Mouse (Mus musculus) ES-E14 (cell line): ENCODE measurements around the gene Crmp1. TPM values are rescaled to one million over a fixed set of nuclear protein-coding genes. Genes with fewer than 3 reads are reported as not detected.

ENCODE experiments used
- DNase-seq: peaks from one replicate; pipeline ENCODE4 v3.0.0-alpha.2; 2013; ENCODE audit warnings: low read depth, low spot score
- H3K27ac ChIP-seq: 2 replicates; pipeline ENCODE4 v1.5.1; 2012; ENCODE audit warnings: low read depth, mild to moderate bottlenecking, low read length, moderate library complexity, mixed read lengths; ENCODE audit not compliant: poor library complexity, insufficient read depth, severe bottlenecking
- H3K36me3 ChIP-seq: 2 replicates; pipeline ENCODE4 v1.6.1; 2012; ENCODE audit warnings: mild to moderate bottlenecking, low read length, moderate library complexity, mixed read lengths; ENCODE audit not compliant: control insufficient read depth, poor library complexity, insufficient read depth, severe bottlenecking
- H3K4me1 ChIP-seq, 2 experiments: fragments of 150-350 bp in 1 of 2; sonication (generic) in 1 of 2; 2 replicates each; pipeline ENCODE4 v1.6.1; 2012; ENCODE audit warnings: low read length in 2 of 2, mild to moderate bottlenecking in 1 of 2, mixed read lengths in 1 of 2; ENCODE audit not compliant: control insufficient read depth in 2 of 2, insufficient read depth in 2 of 2, poor library complexity in 1 of 2
- H3K4me3 ChIP-seq, 2 experiments: fragments of 150-350 bp in 1 of 2; sonication (generic) in 1 of 2; 2 replicates each; pipeline ENCODE4 v1.5.1; 2012; ENCODE audit warnings: low read length in 2 of 2, low read depth in 1 of 2, mild to moderate bottlenecking in 1 of 2, mixed read lengths in 1 of 2; ENCODE audit not compliant: insufficient read depth in 1 of 2, poor library complexity in 1 of 2, severe bottlenecking in 1 of 2
- H3K9ac ChIP-seq: 2 replicates; pipeline ENCODE4 v1.6.1; 2012; ENCODE audit warnings: low read depth, mild to moderate bottlenecking, low read length, mixed read lengths; ENCODE audit not compliant: poor library complexity, insufficient read depth, severe bottlenecking
- H3K9me3 ChIP-seq: fragments of 150-350 bp; sonication (generic); 2 replicates; pipeline ENCODE4 v1.6.1; 2012; ENCODE audit warnings: low read depth, mild to moderate bottlenecking, low read length; ENCODE audit not compliant: control insufficient read depth, insufficient read depth
- CHD2 ChIP-seq: IDR thresholded peaks from 2 replicates; pipeline ENCODE4 v1.6.1; 2014; ENCODE audit warnings: mild to moderate bottlenecking, low read depth, low read length, inconsistent platforms
- HCFC1 ChIP-seq: IDR thresholded peaks from 2 replicates; pipeline ENCODE4 v1.6.1; 2012; ENCODE audit warnings: low read length, inconsistent platforms, borderline replicate concordance; ENCODE audit not compliant: insufficient read depth
- MAFK ChIP-seq: IDR thresholded peaks from 2 replicates; pipeline ENCODE4 v1.6.1; 2014; ENCODE audit warnings: mild to moderate bottlenecking, low read depth, low read length, inconsistent platforms; ENCODE audit not compliant: insufficient read depth
- ZC3H11A ChIP-seq: IDR thresholded peaks from 2 replicates; pipeline ENCODE4 v1.6.1; 2012; ENCODE audit warnings: low read depth, mild to moderate bottlenecking, inconsistent platforms, low read length, borderline replicate concordance
- ZNF384 ChIP-seq: IDR thresholded peaks from 2 replicates; pipeline ENCODE4 v1.6.1; 2012; ENCODE audit warnings: low read depth, low read length, inconsistent platforms
- in situ Hi-C, 2 experiments: fragments of 600-800 bp; cut with MboI; formaldehyde crosslinking; loops; one replicate each; pipeline ENCODE4 v1.15.1; 2025; ENCODE audit warnings: low sequenced_read_pairs in 2 of 2, inconsistent platforms in 1 of 2; ENCODE audit not compliant: unreplicated experiment in 2 of 2
- total RNA-seq: library from RNA; depleted of rRNA; stranded (reverse); fragments of 300-350 nt; gene quantifications from 2 replicates; pipeline ENCODE4 v1.2.3, GENCODE M21; 2012

The Crmp1 gene
- total RNA-seq, 1 experiment: 24.5 TPM

GRCm38 (mm10) chr5:37242360-37243168 is 824 bp downstream of the Crmp1 start:
- in situ Hi-C loops: loop anchor here in 1 of 2 experiments (10.0 kb wide), 1 partner anchor 582 kb away; the partner anchor contains the start of gene Msx1
- TF ChIP-seq CHD2: no peak
- no peak for TF ChIP-seq ZNF384
- no peak for TF ChIP-seq HCFC1
- TF ChIP-seq ZC3H11A: no peak
- TF ChIP-seq MAFK: no peak
- Histone ChIP-seq H3K36me3 (no peaks in the 10 kb centered on the region), H3K9me3 (no peaks in the 10 kb centered on the region), H3K9ac (peak overlapping the region; percentile 54), H3K4me1 (peaks cover 7 to 18% of the 10 kb centered on the region in 2 experiments; a peak in 3 of 4 replicates), H3K27ac (no peak overlapping the region), H3K4me3 (peak overlapping the region; percentile 67 to 74)
- DNase-seq: no peak

- DNase-seq: peak; percentile 74
- Histone ChIP-seq H3K4me1 (peaks cover 11 to 22% of the 10 kb centered on the region in 2 experiments), H3K9ac (no peak overlapping the region), H3K36me3 (no peaks in the 10 kb centered on the region), H3K27ac (no peak overlapping the region), H3K9me3 (no peaks in the 10 kb centered on the region), H3K4me3 (peak overlapping the region in 1 of 2 experiments; percentile 67; a peak in 1 of 4 replicates)
- in situ Hi-C loops: loop anchor here in 1 of 2 experiments (10.0 kb wide), 1 partner anchor 581 kb away; the partner anchor contains the start of gene Msx1
- TF ChIP-seq ZC3H11A: no peak
- TF ChIP-seq HCFC1: no peak
- TF ChIP-seq CHD2: no peak
- TF ChIP-seq ZNF384: no peak
- no peak for TF ChIP-seq MAFK
Observed at GRCm38 (mm10) chr5:37243169-37243886, 1.6 kb downstream of the Crmp1 start.

- Histone ChIP-seq H3K27ac (no peak overlapping the region; the same call in 1 of the 2 replicates), H3K36me3 (no peaks in the 10 kb centered on the region), H3K4me1 (peaks cover 16 to 29% of the 10 kb centered on the region in 2 experiments), H3K9me3 (no peaks in the 10 kb centered on the region), H3K9ac (peak overlapping the region; percentile 16; the same call in 1 of the 2 replicates), H3K4me3 (peak overlapping the region; percentile 42 to 77)
- in situ Hi-C loops: loop anchor here in 1 of 2 experiments (10.0 kb wide), 1 partner anchor 581 kb away; the partner anchor contains the start of gene Msx1
- TF ChIP-seq HCFC1 (no peak), CHD2 (no peak), MAFK (no peak), ZNF384 (no peak), ZC3H11A (no peak)
- DNase-seq: no peak
Observed at GRCm38 (mm10) chr5:37244161-37244560, 2.4 kb downstream of the Crmp1 start.

GRCm38 (mm10) chr5:37244666-37245242 is 3.0 kb downstream of the Crmp1 start:
- DNase-seq: no peak
- TF ChIP-seq HCFC1: no peak
- no peak for TF ChIP-seq ZNF384
- TF ChIP-seq ZC3H11A: no peak
- TF ChIP-seq MAFK: no peak
- TF ChIP-seq CHD2: no peak
- in situ Hi-C loops: loop anchor here in 1 of 2 experiments (10.0 kb wide), 1 partner anchor 580 kb away; the partner anchor contains the start of gene Msx1
- Histone ChIP-seq H3K9me3 (no peaks in the 10 kb centered on the region), H3K27ac (peak overlapping the region; percentile 79; the same call in 1 of the 2 replicates), H3K4me1 (peaks cover 20 to 32% of the 10 kb centered on the region in 2 experiments), H3K4me3 (peak overlapping the region; percentile 77 to 87), H3K36me3 (no peaks in the 10 kb centered on the region), H3K9ac (peak overlapping the region; percentile 49; the same call in 1 of the 2 replicates)
